Mouse (Mus musculus) thymus, adult 2 months (tissue): ENCODE data around the gene Ssna1. TPM values are rescaled to one million over a fixed set of nuclear protein-coding genes. Genes with fewer than 3 reads are reported as not detected.

Experiments
- DNase-seq: peaks from one replicate; pipeline ENCODE4 v3.0.0; 2021
- H3K27ac ChIP-seq: fragments of 200-500 bp; 2 replicates; pipeline ENCODE4 v1.5.1; 2012; ENCODE audit warnings: low read length, control low read depth; ENCODE audit not compliant: control insufficient read depth, insufficient read depth
- H3K27me3 ChIP-seq: fragments of 200-500 bp; 2 replicates; pipeline ENCODE4 v1.6.1; 2012; ENCODE audit warnings: mild to moderate bottlenecking, low read length, moderate library complexity, mixed read lengths; ENCODE audit not compliant: control insufficient read depth, insufficient read depth
- H3K36me3 ChIP-seq: fragments of 200-500 bp; 2 replicates; pipeline ENCODE4 v1.6.1; 2012; ENCODE audit warnings: mild to moderate bottlenecking, low read length, moderate library complexity; ENCODE audit not compliant: control insufficient read depth, insufficient read depth
- H3K4me1 ChIP-seq: fragments of 200-500 bp; replicated peaks from 2 replicates; pipeline ENCODE4 v1.6.1; 2012; ENCODE audit warnings: low read length; ENCODE audit not compliant: control insufficient read depth, insufficient read depth
- H3K4me3 ChIP-seq: fragments of 200-500 bp; 2 replicates; pipeline ENCODE4 v1.5.1; 2012; ENCODE audit warnings: mild to moderate bottlenecking, low read length, control low read depth, moderate library complexity; ENCODE audit not compliant: control insufficient read depth, insufficient read depth
- CTCF ChIP-seq: fragments of 200-500 bp; IDR thresholded peaks from 2 replicates; pipeline ENCODE4 v1.5.1; 2012; ENCODE audit warnings: mild to moderate bottlenecking, control low read depth, low read length, moderate library complexity, borderline replicate concordance; ENCODE audit not compliant: control insufficient read depth, poor library complexity, insufficient read depth; ENCODE audit errors: extremely low read depth
- POLR2A ChIP-seq: fragments of 200-500 bp; IDR thresholded peaks from 2 replicates; pipeline ENCODE4 v1.6.1; 2012; ENCODE audit warnings: mild to moderate bottlenecking, low read length, control low read depth, moderate library complexity; ENCODE audit not compliant: control insufficient read depth, poor library complexity, insufficient read depth; ENCODE audit errors: extremely low read depth
- WGBS: fragments of 180-500 bp; shearing (Covaris S2); methylation state at CpG from one replicate; pipeline ENCODE4 v1.1.7; 2018; 5-methylcytosine and 5-hydroxymethylcytosine counted together
- polyA plus RNA-seq: library from polyadenylated mRNA; depleted of rRNA; stranded (reverse); fragments of >200 nt; gene quantifications from 2 replicates; pipeline ENCODE4 v1.2.3, GENCODE M21; 2012

Ssna1 gene
- polyA plus RNA-seq, 1 experiment, result 182 TPM

GRCm38 (mm10) chr2:25233421-25233820 is 38.8 kb downstream of the Ssna1 start:
- peaks cover 5% of the 10 kb centered on the region for H3K4me1 ChIP-seq
- no peaks in the 10 kb centered on the region for H3K36me3 ChIP-seq
- no peak overlapping the region for H3K4me3 ChIP-seq
- H3K27ac ChIP-seq, result no peak overlapping the region
- no peaks in the 10 kb centered on the region; the same call in 1 of the 2 replicates for H3K27me3 ChIP-seq
- WGBS, result 16% methylated on average over 4 of the region's 4 CpGs
- TF ChIP-seq POLR2A (no peak), CTCF (no peak)
- DNase-seq, result no peak

- TF ChIP-seq CTCF, result no peak
- TF ChIP-seq POLR2A, result no peak
- WGBS, result 94% methylated on average over 12 of the region's 12 CpGs
These were observed 41.2 kb downstream of the Ssna1 start for GRCm38 (mm10) chr2:25231038-25231437.

GRCm38 (mm10) chr2:25230581-25230980 is 41.7 kb downstream of the Ssna1 start:
- Histone ChIP-seq H3K27me3 (no peaks in the 10 kb centered on the region; the same call in 1 of the 2 replicates), H3K36me3 (no peaks in the 10 kb centered on the region), H3K4me1 (peaks cover 5% of the 10 kb centered on the region), H3K27ac (no peak overlapping the region), H3K4me3 (no peak overlapping the region)
- no peak for TF ChIP-seq POLR2A
- no peak for TF ChIP-seq CTCF
- DNase-seq, result no peak
- WGBS, result 94% methylated on average over 7 of the region's 7 CpGs

More at GRCm38 (mm10) chr2:25231038-25231437, 41.2 kb downstream of the Ssna1 start:
- H3K27me3 ChIP-seq, result no peaks in the 10 kb centered on the region; the same call in 1 of the 2 replicates
- DNase-seq, result no peak
- no peaks in the 10 kb centered on the region for H3K36me3 ChIP-seq
- H3K4me3 ChIP-seq, result no peak overlapping the region
- H3K27ac ChIP-seq, result no peak overlapping the region
- H3K4me1 ChIP-seq, result peaks cover 5% of the 10 kb centered on the region

DNA sequence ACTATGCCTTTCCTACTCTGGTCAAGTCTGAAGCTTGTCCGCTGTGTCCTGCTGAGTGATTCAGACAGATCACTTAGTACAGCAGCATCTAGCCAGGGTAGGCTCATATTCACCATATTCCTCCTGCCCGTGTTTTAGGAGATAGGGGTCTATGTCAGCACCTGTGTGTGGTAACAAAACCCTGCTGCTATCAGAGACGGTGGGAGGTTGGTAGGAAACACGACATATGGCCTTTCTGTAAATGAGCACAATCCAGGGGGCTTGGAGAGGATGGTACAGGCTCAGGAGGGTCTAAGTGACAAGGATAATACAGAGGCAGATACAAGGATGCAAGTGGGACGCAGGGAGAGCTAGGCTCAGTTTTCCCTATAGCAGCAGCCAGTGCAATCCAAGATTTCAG is 42.7 kb downstream of the Ssna1 start:
- no peaks in the 10 kb centered on the region; the same call in 1 of the 2 replicates for H3K27me3 ChIP-seq
- no peaks in the 10 kb centered on the region for H3K36me3 ChIP-seq
- TF ChIP-seq CTCF, result no peak
- no peak for TF ChIP-seq POLR2A
- no peak overlapping the region for H3K27ac ChIP-seq
- H3K4me3 ChIP-seq, result no peak overlapping the region
- DNase-seq, result no peak
- WGBS, result 95% methylated on average over 5 of the region's 5 CpGs
- H3K4me1 ChIP-seq, result peaks cover 5% of the 10 kb centered on the region

DNA sequence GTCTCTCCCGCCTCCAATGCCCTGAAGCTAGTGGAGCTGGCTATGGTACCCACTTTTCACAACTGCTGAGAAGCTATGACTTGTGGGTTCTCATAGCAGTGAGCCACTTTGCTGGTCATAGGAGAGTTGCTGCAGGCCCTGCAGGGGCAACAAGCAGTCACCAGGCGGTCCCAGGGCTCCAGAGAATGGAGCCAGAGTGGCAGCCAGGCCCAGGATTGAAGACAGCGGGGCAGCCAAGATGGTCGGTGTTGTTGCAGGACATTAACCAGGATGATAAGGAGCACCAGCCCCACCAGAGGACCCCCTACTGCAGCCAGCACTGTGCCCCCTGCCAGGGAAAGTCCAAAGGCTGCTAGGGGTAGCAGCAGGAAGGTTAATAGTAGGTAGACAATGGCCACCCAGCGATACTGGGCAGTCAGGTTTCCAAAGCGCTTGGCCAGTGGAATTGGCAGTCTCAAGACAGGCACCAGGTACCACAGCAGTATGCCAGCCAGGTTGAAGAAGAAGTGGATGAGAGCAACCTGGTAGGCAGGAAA is 43.2 kb downstream of the Ssna1 start:
- no peak overlapping the region for H3K4me3 ChIP-seq
- H3K4me1 ChIP-seq, result peaks cover 5% of the 10 kb centered on the region
- no peak overlapping the region for H3K27ac ChIP-seq
- TF ChIP-seq POLR2A (no peak), CTCF (no peak)
- H3K36me3 ChIP-seq, result no peaks in the 10 kb centered on the region
- 88% methylated on average over 6 of the region's 6 CpGs for WGBS
- H3K27me3 ChIP-seq, result no peaks in the 10 kb centered on the region; the same call in 1 of the 2 replicates
- no peak for DNase-seq

DNA sequence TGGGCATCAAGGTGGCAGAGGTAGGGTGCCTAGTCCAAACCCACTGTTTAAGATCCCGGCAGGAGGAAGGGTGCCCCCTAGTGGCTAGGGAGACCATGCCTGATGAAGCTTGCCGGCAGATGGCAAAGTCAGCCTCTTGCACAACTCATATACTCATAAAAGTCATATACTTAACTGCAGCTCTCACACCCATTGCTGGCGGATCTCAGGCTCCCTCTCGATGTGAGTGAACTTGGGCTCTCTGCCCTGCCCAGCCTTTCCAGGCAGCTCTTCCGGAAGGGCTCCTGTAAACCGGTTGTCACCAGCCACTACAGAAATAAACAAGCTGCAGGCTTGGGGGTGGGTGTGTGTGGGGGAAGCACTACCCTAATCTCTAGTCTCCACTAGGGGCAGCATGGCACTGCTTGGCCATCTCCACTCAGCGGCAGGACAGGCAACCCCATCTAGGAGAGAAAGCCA is 43.8 kb downstream of the Ssna1 start:
- TF ChIP-seq CTCF, result peak; percentile 84; the same call in 1 of the 2 replicates
- TF ChIP-seq POLR2A, result no peak
- peak overlapping the region; percentile 37 for H3K4me3 ChIP-seq
- no peaks in the 10 kb centered on the region; the same call in 1 of the 2 replicates for H3K27me3 ChIP-seq
- no peaks in the 10 kb centered on the region for H3K36me3 ChIP-seq
- peak overlapping the region; percentile 61 for H3K27ac ChIP-seq
- DNase-seq, result peak; percentile 86
- WGBS, result 2% methylated on average over 7 of the region's 7 CpGs
- peaks cover 9% of the 10 kb centered on the region for H3K4me1 ChIP-seq

DNA sequence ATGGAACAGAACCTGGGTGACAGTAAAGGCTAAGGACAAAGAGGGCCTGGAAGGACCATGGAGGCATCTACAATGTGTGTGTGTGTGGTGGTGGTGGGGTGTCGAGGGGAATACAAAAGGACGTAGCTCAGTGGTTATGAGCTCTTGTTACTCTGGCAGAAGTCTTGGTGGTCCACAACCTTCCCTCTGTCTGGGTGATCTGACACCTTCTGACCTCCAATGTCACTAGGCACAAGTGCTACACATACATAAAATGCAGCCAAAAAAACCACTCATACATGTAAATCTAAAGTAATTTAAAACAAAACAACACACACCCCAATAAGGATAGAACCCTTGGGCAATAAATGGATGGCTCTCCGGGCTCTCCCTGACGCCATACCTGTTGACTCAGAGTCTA is 44.8 kb downstream of the Ssna1 start:
- no peaks in the 10 kb centered on the region for H3K36me3 ChIP-seq
- H3K4me1 ChIP-seq, result peaks cover 14% of the 10 kb centered on the region
- TF ChIP-seq CTCF (no peak), POLR2A (no peak)
- no peak overlapping the region for H3K27ac ChIP-seq
- no peaks in the 10 kb centered on the region for H3K27me3 ChIP-seq
- no peak overlapping the region for H3K4me3 ChIP-seq
- no peak for DNase-seq
- WGBS, result 97% methylated on average over 4 of the region's 4 CpGs
